Mouse (Mus musculus) large intestine, adult 2 months (tissue): ENCODE measurements around the gene Zfp619. TPM values are rescaled to one million over a fixed set of nuclear protein-coding genes. Genes with fewer than 3 reads are reported as not detected.
A peak's percentile ranks its signal among the peaks of the same experiment; 100 is the strongest.
"Not testable (repeated sequence)": the region's sequence is repeated elsewhere in the genome, so short reads cannot be mapped to it uniquely, and the experiment has no call there.

ENCODE experiments used
- DNase-seq: peaks from one replicate; pipeline ENCODE4 v3.0.0-alpha.2; 2012; ENCODE audit warnings: low read depth, low spot score
- WGBS: fragments of 180-500 bp; shearing (Covaris S2); methylation state at CpG from one replicate; pipeline ENCODE4 v1.1.7; 2018; 5-methylcytosine and 5-hydroxymethylcytosine counted together
- polyA plus RNA-seq: library from polyadenylated mRNA; depleted of rRNA; stranded (reverse); fragments of >200 nt; gene quantifications from 2 replicates; pipeline ENCODE4 v1.2.3, GENCODE M21; 2012; rRNA removed

Zfp619 gene
- polyA plus RNA-seq, result 0.15 and 0.30 TPM in 2 replicates

DNA sequence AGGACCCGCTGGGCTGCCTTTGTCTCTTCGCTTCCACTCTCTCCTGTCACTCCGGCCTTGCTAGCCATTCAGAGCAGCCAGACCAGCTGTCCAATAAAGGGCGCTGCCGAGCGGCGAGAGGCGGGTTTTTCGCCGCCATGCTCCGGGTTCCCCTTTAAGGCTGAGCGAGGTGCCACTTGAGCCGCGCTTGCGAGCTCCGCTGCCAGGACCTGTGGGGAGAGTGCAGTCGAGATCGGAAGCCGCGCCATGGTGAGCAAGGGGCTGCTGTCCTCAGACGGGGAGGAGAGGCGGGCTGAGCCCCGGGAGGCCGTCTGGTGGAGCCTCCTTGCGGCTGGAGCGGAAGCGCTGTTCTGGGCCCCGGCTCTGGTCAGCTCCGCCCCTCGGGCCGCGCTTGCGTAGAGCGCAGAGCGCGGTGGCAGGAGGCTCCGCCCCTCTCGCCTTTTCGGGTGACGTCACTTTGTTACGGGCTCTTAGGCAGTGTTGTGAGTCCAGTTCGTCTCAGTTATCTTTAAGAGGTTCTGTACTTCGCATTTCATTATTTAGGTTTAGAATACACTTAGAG lies at the start of gene Zfp619:
TSS of gene Zfp619 (plus strand) at position 151 of the 562 bp plus-strand sequence.
- WGBS, result under 1% methylated on average over 43 of the region's 43 CpGs
- peak; percentile 74 for DNase-seq

GRCm38 (mm10) chr7:39479013-39479412 lies 38.6 kb upstream of the Zfp619 start:
- WGBS, result 35% methylated on average over 2 of the region's 2 CpGs
- no peak for DNase-seq

- no peak for DNase-seq
These were observed 33.2 kb upstream of the Zfp619 start for GRCm38 (mm10) chr7:39484384-39484783.

GRCm38 (mm10) chr7:39487159-39487853 lies 30.3 kb upstream of the Zfp619 start:
- 16% methylated on average over 23 of the region's 23 CpGs for WGBS
- DNase-seq, result peak; percentile 16

More at GRCm38 (mm10) chr7:39484384-39484783, 33.2 kb upstream of the Zfp619 start:
- WGBS, result 42% methylated on average over 6 of the region's 6 CpGs

GRCm38 (mm10) chr7:39487854-39488205 lies 29.7 kb upstream of the Zfp619 start:
- WGBS, result 38% methylated on average over 8 of the region's 9 CpGs
- DNase-seq, result no peak

GRCm38 (mm10) chr7:39494646-39495045 lies 22.9 kb upstream of the Zfp619 start:
- 84% methylated on average over 3 of the region's 3 CpGs for WGBS
- no peak for DNase-seq

- 91% methylated on average over 1 of the region's 1 CpGs for WGBS
- DNase-seq, result no peak
These were observed 13.5 kb upstream of the Zfp619 start for GRCm38 (mm10) chr7:39504100-39504499.

DNA sequence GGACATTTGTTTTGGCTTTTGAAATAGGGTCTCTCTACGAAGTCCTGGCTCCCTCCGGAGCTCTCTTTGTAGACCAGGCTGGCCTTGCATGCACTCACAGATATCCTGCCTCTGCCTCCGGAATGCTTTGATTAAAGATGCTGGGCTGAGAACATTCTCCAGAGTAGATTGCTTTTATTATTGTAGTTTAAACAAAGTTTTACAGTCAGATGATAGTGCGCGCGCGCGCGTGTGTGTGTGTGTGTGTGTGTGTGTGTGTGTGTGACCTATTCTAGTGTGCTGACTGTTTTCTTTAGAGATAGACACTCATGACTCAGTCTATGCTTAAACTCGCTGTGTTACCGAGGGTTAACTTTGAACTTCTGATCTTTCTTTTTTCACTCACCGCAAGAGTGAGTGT lies 796 bp downstream of the Zfp619 start:
- peak; percentile 18 for DNase-seq
- 42% methylated on average over 12 of the region's 12 CpGs for WGBS

DNA sequence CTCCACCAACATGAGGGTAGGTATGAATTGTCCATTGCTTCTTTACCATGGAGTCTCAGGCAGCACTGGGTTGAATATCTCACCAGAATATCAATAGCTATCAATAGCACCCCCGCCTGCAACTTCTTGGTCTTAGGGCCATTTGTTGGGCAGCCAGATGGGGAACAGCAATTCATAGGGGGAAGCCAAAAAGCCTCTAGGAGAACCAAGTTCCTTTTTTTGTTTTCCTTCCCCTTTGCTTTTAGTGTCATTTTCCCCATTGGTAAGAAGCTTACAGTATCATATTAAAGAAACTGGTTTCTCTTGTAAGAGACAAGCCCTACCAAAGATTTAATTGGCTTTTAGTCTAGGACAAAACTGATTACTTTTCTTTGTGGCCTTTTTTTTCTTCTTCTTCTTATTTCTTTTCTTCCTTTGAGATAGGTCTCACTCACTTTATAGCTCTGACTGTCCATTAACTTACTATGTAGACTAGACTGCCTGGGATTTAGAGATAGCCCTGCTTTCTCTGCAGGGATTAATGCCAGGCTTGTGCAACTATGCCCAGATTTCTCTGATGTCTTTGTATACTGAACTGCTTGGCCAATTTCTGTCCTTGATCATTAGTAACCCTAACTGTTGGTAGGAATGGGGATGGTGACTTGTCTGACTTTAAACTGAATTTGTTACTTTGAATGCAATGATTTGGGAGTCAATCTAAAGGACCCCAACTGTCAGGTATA lies 6.3 kb downstream of the Zfp619 start:
- 80% methylated on average over 1 of the region's 1 CpGs for WGBS
- DNase-seq, result no peak

GRCm38 (mm10) chr7:39543151-39543550 lies 25.6 kb downstream of the Zfp619 start:
- no peak for DNase-seq
- 74% methylated on average over 1 of the region's 1 CpGs for WGBS

GRCm38 (mm10) chr7:39544242-39545111 lies 26.9 kb downstream of the Zfp619 start:
- DNase-seq, result peak; percentile 80
- WGBS, result under 1% methylated on average over 43 of the region's 43 CpGs

DNA sequence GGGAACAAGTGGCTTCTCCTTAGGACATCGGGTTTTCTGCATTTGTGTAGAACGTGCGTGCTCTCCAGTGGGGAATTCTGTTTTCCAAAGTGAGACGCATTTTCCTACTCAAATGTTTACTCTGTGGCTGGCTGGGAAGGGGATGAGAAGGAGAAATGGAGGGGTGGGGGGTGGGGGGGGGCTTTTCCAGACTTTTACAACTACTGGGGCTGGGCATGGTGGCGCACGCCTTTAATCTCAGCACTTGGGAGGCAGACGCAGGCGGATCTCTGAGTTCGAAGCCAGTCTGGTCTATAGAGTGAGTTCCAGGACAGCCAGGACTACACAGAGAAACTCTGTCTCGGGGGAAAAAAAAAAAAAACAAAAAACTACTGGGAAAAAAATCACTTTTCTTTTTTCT lies 27.6 kb downstream of the Zfp619 start:
- DNase-seq, result no peak
- WGBS, result 11% methylated on average over 10 of the region's 10 CpGs

- 24% methylated on average over 2 of the region's 2 CpGs for WGBS
- DNase-seq, result peak; percentile 68
These were observed 31.8 kb downstream of the Zfp619 start for GRCm38 (mm10) chr7:39549336-39549735.

- DNase-seq, result peak; percentile 91
- 2% methylated on average over 51 of the region's 52 CpGs for WGBS
These were observed 34.7 kb downstream of the Zfp619 start for GRCm38 (mm10) chr7:39551976-39552891.

GRCm38 (mm10) chr7:39552993-39553392 lies 35.4 kb downstream of the Zfp619 start:
- WGBS, result 3% methylated on average over 5 of the region's 5 CpGs
- DNase-seq, result no peak

- WGBS, result 73% methylated on average over 4 of the region's 4 CpGs
- no peak for DNase-seq
These were observed 36.3 kb downstream of the Zfp619 start for GRCm38 (mm10) chr7:39553871-39554270.

DNA sequence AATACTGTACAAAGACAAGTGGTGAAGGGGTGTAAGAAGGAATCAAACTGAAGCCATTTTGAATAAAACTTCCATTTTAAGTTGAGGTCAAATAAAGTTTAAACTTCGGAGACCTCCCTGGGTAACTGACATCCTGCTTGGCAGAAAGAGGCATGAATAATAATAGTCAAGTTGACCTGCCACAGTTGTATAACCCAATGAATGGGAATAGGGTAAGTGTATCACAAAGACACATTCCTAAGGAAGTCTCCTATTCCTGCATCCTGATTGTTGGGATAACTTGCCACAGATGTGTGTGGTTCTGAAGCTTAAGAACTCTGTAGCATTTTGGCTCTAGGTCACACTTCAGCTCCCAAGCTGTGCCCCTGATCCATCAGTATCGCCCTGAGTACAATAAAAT lies 62.5 kb downstream of the Zfp619 start:
- 77% methylated on average over 2 of the region's 2 CpGs for WGBS
- no peak for DNase-seq

GRCm38 (mm10) chr7:39580601-39581000 lies 63.0 kb downstream of the Zfp619 start:
- 89% methylated on average over 2 of the region's 2 CpGs for WGBS
- no peak for DNase-seq

DNA sequence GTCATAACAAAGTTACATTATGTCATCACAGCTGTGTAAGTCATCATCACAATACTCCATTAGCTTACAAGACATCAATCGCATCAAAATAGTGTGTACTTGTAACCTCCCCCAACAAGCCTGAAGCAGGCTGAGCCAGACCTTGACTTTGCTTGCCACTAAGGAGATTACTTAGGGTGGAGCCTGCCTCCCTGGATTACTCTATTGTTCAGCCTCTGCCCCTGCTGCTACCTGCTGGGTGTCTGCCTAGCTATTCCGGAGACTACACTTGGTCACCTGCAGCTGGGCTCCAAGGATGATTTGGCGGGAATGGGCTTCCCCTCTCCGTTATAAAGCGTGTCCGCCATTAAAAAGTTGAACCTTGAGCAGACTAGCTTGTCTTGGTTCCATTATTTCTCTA lies 69.3 kb downstream of the Zfp619 start:
- 86% methylated on average over 6 of the region's 6 CpGs for WGBS
- not testable (repeated sequence) for DNase-seq
